Mouse (Mus musculus) G1E (cell line): ENCODE measurements around the gene Adk.

Experiments used
- CTCF ChIP-seq: IDR thresholded peaks from 2 replicates; pipeline ENCODE4 v1.5.1; 2012; ENCODE audit warnings: low read depth, low read length, inconsistent platforms, mixed read lengths
- GATA1 ChIP-seq: IDR thresholded peaks from 2 replicates; pipeline ENCODE4 v1.6.1; 2012; ENCODE audit warnings: borderline replicate concordance, low read length, inconsistent platforms, mixed read lengths
- GATA2 ChIP-seq: IDR thresholded peaks from 2 replicates; pipeline ENCODE4 v1.6.1; 2012; ENCODE audit warnings: low read depth, low read length, inconsistent platforms, borderline replicate concordance
- POLR2AphosphoS5 ChIP-seq: IDR thresholded peaks from 2 replicates; pipeline ENCODE4 v1.6.1; 2012; ENCODE audit warnings: low read depth, low read length, inconsistent platforms; ENCODE audit not compliant: insufficient replicate concordance
- TAL1 ChIP-seq: conservative IDR thresholded peaks from 2 replicates; pipeline ENCODE4 v1.6.1; 2012; ENCODE audit warnings: low read depth, low read length, inconsistent platforms, mixed read lengths

DNA sequence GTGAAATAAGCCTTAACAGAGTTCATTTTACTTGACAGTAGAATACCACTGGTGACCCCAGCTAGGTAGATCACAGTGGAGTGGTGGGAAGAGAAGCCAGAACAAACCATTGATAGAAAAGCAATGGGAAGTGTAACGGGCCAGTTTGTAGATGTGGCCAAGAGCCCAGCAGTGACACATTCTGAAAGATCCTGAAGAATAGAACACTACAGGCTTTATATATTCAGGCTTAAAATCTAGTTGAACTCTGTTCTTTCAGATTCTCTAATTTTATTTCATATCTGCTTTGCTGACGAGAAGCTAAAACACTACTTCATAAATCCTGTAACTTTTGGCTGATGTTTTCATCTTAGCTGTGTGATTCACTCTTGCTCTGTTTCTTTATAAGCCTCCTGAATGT lies 48.5 kb downstream of the Adk start:
- no peak for TF ChIP-seq CTCF
- TF ChIP-seq GATA2, result no peak
- TF ChIP-seq TAL1, result no peak
- TF ChIP-seq POLR2AphosphoS5, result no peak
- TF ChIP-seq GATA1, result no peak
